Mouse (Mus musculus) MEL (cell line): Measurements from ENCODE around the gene Unc5cl. TPM values are rescaled to one million over a fixed set of nuclear protein-coding genes. Genes with fewer than 3 reads are reported as not detected.

Source experiments
- DNase-seq: peaks from one replicate; pipeline ENCODE4 v3.0.0; 2011; ENCODE audit warnings: low read depth, low spot score
- H3K27ac ChIP-seq: 2 replicates; pipeline ENCODE4 v1.5.1; 2012; ENCODE audit warnings: low read depth, mild to moderate bottlenecking, control low read depth, low read length, moderate library complexity; ENCODE audit not compliant: control insufficient read depth
- H3K27me3 ChIP-seq, 2 experiments: fragments of 150-350 bp in 1 of 2; sonication (generic) in 1 of 2; 2 replicates each; pipeline ENCODE4 v1.6.1; 2012; ENCODE audit warnings: low read length in 2 of 2, mild to moderate bottlenecking in 2 of 2, improper control_type of control experiment in 1 of 2, moderate library complexity in 1 of 2; ENCODE audit not compliant: insufficient read depth in 2 of 2, control insufficient read depth in 1 of 2
- H3K36me3 ChIP-seq, 2 experiments: 2 replicates each; pipeline ENCODE4 v1.6.1; 2012 to 2014; ENCODE audit warnings: low read length in 2 of 2, improper control_type of control experiment in 1 of 2, inconsistent platforms in 1 of 2, mild to moderate bottlenecking in 1 of 2; ENCODE audit not compliant: insufficient read depth in 2 of 2, control insufficient read depth in 1 of 2
- H3K4me1 ChIP-seq, 2 experiments: fragments of 150-350 bp in 1 of 2; sonication (generic) in 1 of 2; 2 replicates each; pipeline ENCODE4 v1.6.1; 2012; ENCODE audit warnings: low read length in 2 of 2, improper control_type of control experiment in 1 of 2, mild to moderate bottlenecking in 1 of 2; ENCODE audit not compliant: insufficient read depth in 2 of 2, control insufficient read depth in 1 of 2
- H3K4me3 ChIP-seq, 2 experiments: fragments of 150-350 bp in 1 of 2; sonication (generic) in 1 of 2; 2 replicates each; pipeline ENCODE4 v1.5.1; 2012; ENCODE audit warnings: low read depth in 2 of 2, low read length in 2 of 2, mild to moderate bottlenecking in 2 of 2, moderate library complexity in 2 of 2, control low read depth in 1 of 2, improper control_type of control experiment in 1 of 2; ENCODE audit not compliant: control insufficient read depth in 1 of 2, insufficient read depth in 1 of 2
- H3K79me2 ChIP-seq: 2 replicates; pipeline ENCODE4 v1.6.1; 2012; ENCODE audit warnings: mild to moderate bottlenecking, low read length, moderate library complexity; ENCODE audit not compliant: control insufficient read depth, poor library complexity, insufficient read depth
- H3K9ac ChIP-seq: 2 replicates; pipeline ENCODE4 v1.6.1; 2012; ENCODE audit warnings: low read depth, mild to moderate bottlenecking, control low read depth, low read length, moderate library complexity; ENCODE audit not compliant: control insufficient read depth, poor library complexity, severe bottlenecking
- H3K9me3 ChIP-seq: fragments of 150-350 bp; sonication (generic); replicated peaks from 2 replicates; pipeline ENCODE4 v1.6.1; 2012; ENCODE audit warnings: mild to moderate bottlenecking, low read length, improper control_type of control experiment, moderate library complexity; ENCODE audit not compliant: insufficient read depth
- BHLHE40 ChIP-seq: IDR thresholded peaks from 2 replicates; pipeline ENCODE4 v1.6.1; 2012; ENCODE audit warnings: low read depth, mild to moderate bottlenecking, inconsistent platforms, low read length, improper control_type of control experiment, borderline replicate concordance
- CHD1 ChIP-seq: IDR thresholded peaks from 2 replicates; pipeline ENCODE4 v1.6.1; 2012; ENCODE audit warnings: low read depth, mild to moderate bottlenecking, inconsistent platforms, low read length, improper control_type of control experiment
- ETS1 ChIP-seq: IDR thresholded peaks from 2 replicates; pipeline ENCODE4 v1.6.1; 2012; ENCODE audit warnings: low read depth, mild to moderate bottlenecking, inconsistent platforms, low read length, improper control_type of control experiment, moderate library complexity
- GABPA ChIP-seq: IDR thresholded peaks from 2 replicates; pipeline ENCODE4 v1.6.1; 2012; ENCODE audit warnings: low read depth, mild to moderate bottlenecking, inconsistent platforms, low read length, improper control_type of control experiment, moderate library complexity
- GATA1 ChIP-seq: IDR thresholded peaks from 2 replicates; pipeline ENCODE4 v1.6.1; 2011; ENCODE audit warnings: low read depth, low read length, improper control_type of control experiment
- HCFC1 ChIP-seq: IDR thresholded peaks from 2 replicates; pipeline ENCODE4 v1.6.1; 2012; ENCODE audit warnings: low read depth, mild to moderate bottlenecking, inconsistent platforms, low read length, improper control_type of control experiment, moderate library complexity
- MAX ChIP-seq: IDR thresholded peaks from 2 replicates; pipeline ENCODE4 v1.6.1; 2011; ENCODE audit warnings: low read length, improper control_type of control experiment
- MXI1 ChIP-seq: IDR thresholded peaks from 2 replicates; pipeline ENCODE4 v1.6.1; 2011; ENCODE audit warnings: mild to moderate bottlenecking, low read depth, low read length, improper control_type of control experiment
- MYC ChIP-seq: IDR thresholded peaks from 2 replicates; pipeline ENCODE4 v1.6.1; 2011; ENCODE audit warnings: low read depth, mild to moderate bottlenecking, low read length, improper control_type of control experiment, moderate library complexity
- NELFE ChIP-seq: IDR thresholded peaks from 2 replicates; pipeline ENCODE4 v1.6.1; 2011; ENCODE audit warnings: low read depth, low read length, improper control_type of control experiment
- NRF1 ChIP-seq: IDR thresholded peaks from 2 replicates; pipeline ENCODE4 v1.6.1; 2014; ENCODE audit warnings: low read depth, mild to moderate bottlenecking, inconsistent platforms, low read length, improper control_type of control experiment, moderate library complexity; ENCODE audit not compliant: poor library complexity, insufficient read depth, severe bottlenecking
- POLR2AphosphoS2 ChIP-seq: IDR thresholded peaks from 2 replicates; pipeline ENCODE4 v1.6.1; 2011; ENCODE audit warnings: low read length, improper control_type of control experiment
- POLR2AphosphoS5 ChIP-seq: IDR thresholded peaks from 2 replicates; pipeline ENCODE4 v1.6.1; 2012; ENCODE audit warnings: low read depth, borderline replicate concordance, mild to moderate bottlenecking, inconsistent platforms, low read length, moderate library complexity, mixed read lengths
- RCOR1 ChIP-seq: IDR thresholded peaks from 2 replicates; pipeline ENCODE4 v1.6.1; 2012; ENCODE audit warnings: low read depth, mild to moderate bottlenecking, inconsistent platforms, low read length, improper control_type of control experiment
- SIN3A ChIP-seq: IDR thresholded peaks from 2 replicates; pipeline ENCODE4 v1.6.1; 2012; ENCODE audit warnings: low read length, improper control_type of control experiment, inconsistent platforms
- SMC3 ChIP-seq: IDR thresholded peaks from 2 replicates; pipeline ENCODE4 v1.6.1; 2011; ENCODE audit warnings: low read depth, low read length, improper control_type of control experiment
- TAL1 ChIP-seq: IDR thresholded peaks from 2 replicates; pipeline ENCODE4 v1.6.1; 2012; ENCODE audit warnings: mild to moderate bottlenecking, inconsistent platforms, low read length, moderate library complexity, mixed read lengths
- TBP ChIP-seq: IDR thresholded peaks from 2 replicates; pipeline ENCODE4 v1.8.0; 2011; ENCODE audit warnings: low read depth, low read length, improper control_type of control experiment
- USF2 ChIP-seq, 2 experiments: IDR thresholded peaks; 2 replicates each; pipeline ENCODE4 v1.6.1; 2011 to 2012; ENCODE audit warnings: improper control_type of control experiment in 2 of 2, low read length in 2 of 2, borderline replicate concordance in 1 of 2, inconsistent platforms in 1 of 2, low read depth in 1 of 2, mild to moderate bottlenecking in 1 of 2; ENCODE audit not compliant: insufficient read depth in 1 of 2
- ZKSCAN1 ChIP-seq: IDR thresholded peaks from 2 replicates; pipeline ENCODE4 v1.6.1; 2012; ENCODE audit warnings: low read depth, mild to moderate bottlenecking, inconsistent platforms, low read length, improper control_type of control experiment, moderate library complexity
- ZMIZ1 ChIP-seq: IDR thresholded peaks from 2 replicates; pipeline ENCODE4 v1.6.1; 2012; ENCODE audit warnings: low read depth, mild to moderate bottlenecking, inconsistent platforms, low read length, improper control_type of control experiment, moderate library complexity
- ZNF384 ChIP-seq: IDR thresholded peaks from 2 replicates; pipeline ENCODE4 v1.6.1; 2012; ENCODE audit warnings: low read depth, mild to moderate bottlenecking, inconsistent platforms, low read length, improper control_type of control experiment
- polyA plus RNA-seq, 2 experiments: library from polyadenylated mRNA; stranded (reverse) in 1 of 2; unstranded in 1 of 2; fragments of >175 nt in 1 of 2; fragments of >200 nt in 1 of 2; gene quantifications; 2 replicates each; pipeline versions ENCODE4 v1.2.1 to v1.2.4; 2012; ENCODE audit warnings: low replicate concordance in 2 of 2, low read depth in 1 of 2; ENCODE audit not compliant: insufficient read length in 2 of 2, insufficient read depth in 1 of 2, missing spikeins in 1 of 2
- total RNA-seq: library from RNA; depleted of rRNA; stranded (reverse); fragments of 300-350 nt; gene quantifications from 2 replicates; pipeline ENCODE4 v1.2.3, GENCODE M21; 2012

Unc5cl gene
- total and polyA plus RNA-seq, 3 experiments = 4.7 to 7.7 TPM; not detected in 1

DNA sequence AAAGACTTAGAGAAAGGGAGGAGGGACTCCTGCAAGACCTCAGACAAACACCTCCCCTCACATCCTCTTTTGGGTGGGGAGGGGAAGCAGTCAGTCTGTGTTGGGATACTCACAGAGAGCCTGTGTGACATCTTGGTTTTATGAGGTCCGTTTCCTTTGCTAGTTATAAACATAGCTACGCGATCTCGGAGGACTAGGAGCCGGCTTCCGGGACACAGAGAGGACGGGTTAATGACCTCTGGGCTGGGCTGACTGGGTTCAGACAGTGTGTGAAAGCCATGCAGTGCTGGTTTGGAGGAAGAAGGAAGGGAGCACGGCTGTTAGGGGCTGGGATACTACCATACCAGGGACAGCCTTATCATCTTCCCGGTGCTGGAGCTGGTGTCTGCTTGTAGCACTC, 90.0 kb downstream of the Unc5cl start:
- H3K79me2 ChIP-seq = no peaks in the 10 kb centered on the region
- H3K9ac ChIP-seq = no peak overlapping the region
- DNase-seq = no peak
- H3K4me1 ChIP-seq = no peaks in the 10 kb centered on the region
- no peaks in the 10 kb centered on the region for H3K27me3 ChIP-seq
- H3K27ac ChIP-seq = no peak overlapping the region
- TF ChIP-seq CHD1 (no peak), ZMIZ1 (no peak), BHLHE40 (no peak), SMC3 (no peak), ZKSCAN1 (no peak), ETS1 (no peak), GATA1 (no peak), MXI1 (no peak), TBP (no peak), NRF1 (no peak), SIN3A (no peak), POLR2AphosphoS2 (no peak), ZNF384 (no peak)
- H3K4me3 ChIP-seq = no peak overlapping the region
- no peaks in the 10 kb centered on the region for H3K36me3 ChIP-seq
- no peaks in the 10 kb centered on the region for H3K9me3 ChIP-seq

DNA sequence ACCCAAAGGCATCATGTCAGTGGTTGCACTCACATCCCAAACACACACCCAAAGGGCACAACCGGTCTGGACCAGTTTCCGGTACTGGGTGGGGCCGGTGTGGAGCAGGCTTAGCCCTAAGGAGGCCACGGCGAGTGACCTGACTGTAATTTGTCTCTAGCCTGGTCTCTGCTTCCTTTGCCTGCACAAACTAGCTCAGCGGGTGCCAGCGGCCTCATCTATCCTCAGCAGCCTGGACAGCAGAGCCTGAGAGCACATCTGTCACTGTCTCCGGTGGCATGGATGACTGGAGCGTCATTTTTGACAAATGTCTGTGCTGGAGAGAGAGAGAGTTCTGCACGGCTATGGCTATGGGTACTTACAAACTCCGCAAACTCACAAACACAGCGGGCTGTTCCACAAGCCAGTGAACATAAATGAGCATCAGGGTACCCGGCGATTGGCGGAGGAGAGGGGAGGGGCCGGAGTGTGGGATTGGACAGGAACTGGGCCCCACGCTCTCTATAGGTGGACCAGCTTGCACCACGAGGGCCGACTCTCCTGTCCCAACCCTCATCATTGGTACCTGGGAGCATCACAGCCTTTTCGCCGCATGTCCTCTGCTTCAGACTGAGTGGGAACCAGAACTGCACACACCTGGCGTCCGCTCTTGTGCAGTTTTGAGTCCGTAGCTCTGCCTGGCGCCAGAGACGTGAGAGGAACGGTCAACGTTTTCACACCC, 90.7 kb downstream of the Unc5cl start:
- Histone ChIP-seq H3K79me2 (no peaks in the 10 kb centered on the region), H3K27me3 (no peaks in the 10 kb centered on the region), H3K4me1 (no peaks in the 10 kb centered on the region), H3K36me3 (no peaks in the 10 kb centered on the region), H3K9me3 (no peaks in the 10 kb centered on the region), H3K9ac (no peak overlapping the region), H3K4me3 (no peak overlapping the region), H3K27ac (no peak overlapping the region)
- TF ChIP-seq RCOR1 (no peak), POLR2AphosphoS2 (no peak), USF2 (IDR thresholded peaks at IDR 0.05; ENCODE audit: borderline replicate concordance in 1 of 2, insufficient read depth in 1 of 2, low read depth in 1 of 2, low read length in 2 of 2) (no peak), POLR2AphosphoS5 (no peak), ETS1 (no peak), MAX (no peak), ZMIZ1 (no peak), HCFC1 (no peak), GABPA (no peak), TAL1 (no peak), NELFE (no peak), MYC (no peak)
- DNase-seq = no peak
